ENCODE assay signal across 8 mouse cellular contexts in genomic region chr2:17730648-17730956, GRCm38 (mm10). TPM values are rescaled to one million over a fixed set of nuclear protein-coding genes. Genes with fewer than 3 reads are reported as not detected.
DNase-seq lines count a peak whose midpoint lies in the region; ATAC-seq and TF ChIP-seq lines count a peak whose summit lies in the region.

No protein-coding gene starts in this region.

- no peak overlapping the region for H3K27ac ChIP-seq in intestine, embryonic 16.5 days (ENCODE audit: low read length)
- peak overlapping the region; percentile 58 for H3K27ac ChIP-seq in olfactory bulb, adult 2 months (ENCODE audit: insufficient read depth, low read depth, low read length)

- peak overlapping the region; percentile 65 for H3K4me3 ChIP-seq in intestine, embryonic 16.5 days (ENCODE audit: low read length)
- peak overlapping the region; percentile 65 for H3K4me3 ChIP-seq in olfactory bulb, adult 2 months (ENCODE audit: insufficient read depth, low read depth, low read length)

- TF ChIP-seq CTCF in olfactory bulb, adult 2 months (IDR thresholded peaks at IDR 0.05; ENCODE audit: insufficient read depth, low read depth, low read length) = no peak

- ATAC-seq in frontal cortex, adult (ENCODE audit: low TSS enrichment) = peak; percentile 55
- no peak; the same call in 1 of the 2 replicates for ATAC-seq in intestine, embryonic 16.5 days
- no peak for ATAC-seq in activated CD4-positive, CD25-positive, alpha-beta regulatory T cell, adult 4 months

- TF ChIP-seq POLR2A in olfactory bulb, adult 2 months (IDR thresholded peaks at IDR 0.05; ENCODE audit: insufficient read depth, low read depth, low read length) = no peak

- H3K4me2 ChIP-seq in intestine, embryonic 16.5 days (ENCODE audit: low read depth, low read length) = peak overlapping the region; percentile 99

- DNase-seq in frontal cortex, postnatal 36 days (ENCODE audit: low spot score in 2 of 2) = no peak
- DNase-seq in ovary, postnatal 36 days (ENCODE audit: low spot score) = peak; percentile 4
- no peak for DNase-seq in ovary, postnatal 10 days (ENCODE audit: low spot score)
- no peak for DNase-seq in spleen, postnatal 36 days (ENCODE audit: low spot score in 2 of 2)

- 1% methylated on average over 20 of the region's 20 CpGs for WGBS in intestine, embryonic 16.5 days
- under 1% methylated on average over 20 of the region's 20 CpGs for WGBS in olfactory bulb, adult 2 months

- H3K9ac ChIP-seq in intestine, embryonic 16.5 days (ENCODE audit: low read depth, low read length) = peak overlapping the region; percentile 68

- H3K9me3 ChIP-seq in intestine, embryonic 16.5 days (ENCODE audit: control insufficient read depth, low read length) = no peaks in the 10 kb centered on the region

- no peaks in the 10 kb centered on the region for H3K36me3 ChIP-seq in intestine, embryonic 16.5 days (ENCODE audit: control insufficient read depth, insufficient read depth, low read length)

- H3K4me1 ChIP-seq in intestine, embryonic 16.5 days (ENCODE audit: control insufficient read depth, insufficient read depth, low read length) = peaks cover 13% of the 10 kb centered on the region
- peaks cover 5% of the 10 kb centered on the region; the same call in 1 of the 2 replicates for H3K4me1 ChIP-seq in olfactory bulb, adult 2 months (ENCODE audit: control insufficient read depth, insufficient read depth, low read length)

- H3K27me3 ChIP-seq in intestine, embryonic 16.5 days (replicated peaks; ENCODE audit: control insufficient read depth, insufficient read depth, low read length) = peaks cover 17% of the 10 kb centered on the region

RNA-seq across cellular contexts. Expression of gene Nebl, which starts 0.7 kb away (rescaled TPM):
- polyA plus RNA-seq in intestine, embryonic 16.5 days (2015; fragmentation: Nextera tagmentation; extraction: Ambion mirVana) = 0.48 and 0.64 TPM in 2 replicates
- 392 TPM in 1 of 2 replicates, not detected in the other for polyA plus RNA-seq in olfactory bulb, adult 2 months (2012; ENCODE audit: insufficient read depth, insufficient read length, low replicate concordance, missing spikeins)
- 1 to 10 TPM; 6.0 to 8.3 TPM for polyA plus RNA-seq in activated CD4-positive, CD25-positive, alpha-beta regulatory T cell, adult 4 months (2017; shearing (Covaris generic))
